Mouse (Mus musculus): Measurements from ENCODE around the gene Cldn12. TPM values are rescaled to one million over a fixed set of nuclear protein-coding genes. Genes with fewer than 3 reads are reported as not detected.
A peak's percentile ranks its signal among the peaks of the same experiment; 100 is the strongest.

Gene Cldn12
- total RNA-seq, 2 experiments from 2014 or later = 44.3 to 47.1 TPM

DNA sequence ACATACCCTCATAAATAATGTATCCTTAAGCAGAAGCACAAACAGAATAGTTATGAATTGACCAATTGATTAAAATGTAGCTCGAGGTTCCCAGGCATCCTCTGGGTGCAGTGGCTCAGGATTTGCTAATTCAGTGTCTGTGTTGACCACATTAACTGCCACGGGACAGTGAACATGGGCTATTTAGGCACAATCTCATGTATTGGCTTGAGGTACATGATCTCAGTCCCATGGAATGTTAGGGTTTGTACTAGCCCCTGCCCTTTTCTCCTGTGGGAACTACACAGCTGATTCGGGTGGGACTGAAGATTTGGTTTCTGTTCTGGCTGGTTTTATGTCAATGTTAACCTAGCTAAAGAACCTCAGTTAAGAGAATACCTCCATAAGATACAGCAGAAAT is 18.4 kb downstream of the Cldn12 start:
- intact Hi-C loops (cut with DNase I) = no loop called here
- DNase-seq (ENCODE audit: low spot score in 2 of 2) = no peak

DNA sequence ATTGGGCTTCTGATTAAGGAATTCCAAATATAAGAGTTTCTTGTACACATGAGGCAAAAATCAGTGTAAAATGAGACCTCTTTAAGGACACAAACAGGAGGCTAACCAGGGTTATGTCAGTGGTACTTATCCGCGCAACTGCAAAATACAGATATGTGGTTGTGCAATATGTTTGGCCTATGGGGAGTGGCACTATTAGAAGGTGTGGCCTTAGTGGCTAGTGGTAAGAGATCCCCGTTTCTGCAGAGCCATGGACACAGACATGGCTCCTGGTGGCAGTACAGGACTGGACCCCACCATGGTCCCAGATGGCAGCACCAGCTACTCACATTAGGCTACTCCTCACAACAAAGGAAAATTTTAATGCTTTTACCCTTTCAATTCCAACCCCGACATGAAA is 19.7 kb downstream of the Cldn12 start:
- intact Hi-C loops (cut with DNase I) = no loop called here
- no peak for DNase-seq (ENCODE audit: low spot score in 2 of 2)

DNA sequence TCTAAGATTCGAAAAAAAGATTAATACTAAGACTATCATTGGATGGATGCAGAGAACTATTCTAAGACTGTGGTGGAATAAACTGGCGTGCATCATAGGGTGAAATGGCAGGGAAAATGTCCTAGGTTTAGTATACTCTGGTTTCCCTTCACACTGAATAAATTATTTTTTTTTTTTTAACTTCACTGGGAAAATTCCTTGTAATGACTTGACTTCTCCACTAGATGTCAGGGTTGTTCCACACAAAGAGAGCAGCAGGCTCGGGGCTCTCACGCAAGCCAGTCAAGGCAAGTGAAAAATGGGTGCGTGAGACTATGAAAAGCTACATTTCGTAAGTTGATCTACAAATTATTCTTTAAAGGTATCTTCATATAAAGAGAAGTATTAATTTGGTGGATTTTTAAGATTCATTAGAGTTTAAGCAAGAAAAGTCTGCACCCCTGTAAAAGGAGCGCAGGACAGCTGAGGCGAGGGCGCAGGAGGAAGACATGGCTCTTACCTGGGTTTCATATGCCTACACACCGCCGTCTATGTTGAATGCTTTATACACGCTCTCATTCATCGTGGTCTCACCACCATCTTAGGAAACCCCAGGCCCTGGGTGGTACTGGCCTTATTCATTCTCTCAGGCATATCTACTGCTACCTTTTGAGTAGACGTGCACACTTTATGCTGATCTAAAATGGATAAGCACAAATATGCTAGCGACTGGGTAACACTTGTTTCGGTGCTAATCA is 20.3 kb downstream of the Cldn12 start:
- peak; percentile 23 to 66 for DNase-seq (ENCODE audit: low spot score in 2 of 2)

DNA sequence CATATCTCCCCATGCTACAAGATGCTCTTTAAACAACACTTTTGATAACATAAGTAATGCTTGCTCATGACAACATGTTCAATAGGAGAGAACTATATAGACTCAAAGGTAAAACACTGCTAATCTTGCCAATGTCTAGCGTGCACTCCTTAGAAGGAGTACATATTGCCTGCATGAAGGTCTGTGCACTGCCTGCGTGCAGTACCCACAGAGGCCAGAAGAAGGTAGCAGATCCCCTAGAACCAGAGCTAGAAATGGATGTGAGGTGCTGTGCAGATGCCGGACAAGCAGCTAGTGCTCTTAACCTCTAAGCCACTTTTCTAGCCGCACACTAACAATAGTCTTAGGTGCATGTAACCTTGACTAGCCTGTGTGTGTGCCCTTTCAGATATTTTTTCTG is 22.6 kb downstream of the Cldn12 start:
- DNase-seq (ENCODE audit: low spot score in 2 of 2) = no peak
- intact Hi-C loops (cut with DNase I) = loop anchor here (5.0 kb wide), 1 partner anchor 155 kb away; no protein-coding TSS in a partner anchor

More for the DNA sequence above, 20.3 kb downstream of the Cldn12 start:
- intact Hi-C loops (cut with DNase I) = loop anchor here (1.0 to 5.0 kb wide), 2 partner anchors 153 to 255 kb away; partner anchors contain the start of gene Steap1

DNA sequence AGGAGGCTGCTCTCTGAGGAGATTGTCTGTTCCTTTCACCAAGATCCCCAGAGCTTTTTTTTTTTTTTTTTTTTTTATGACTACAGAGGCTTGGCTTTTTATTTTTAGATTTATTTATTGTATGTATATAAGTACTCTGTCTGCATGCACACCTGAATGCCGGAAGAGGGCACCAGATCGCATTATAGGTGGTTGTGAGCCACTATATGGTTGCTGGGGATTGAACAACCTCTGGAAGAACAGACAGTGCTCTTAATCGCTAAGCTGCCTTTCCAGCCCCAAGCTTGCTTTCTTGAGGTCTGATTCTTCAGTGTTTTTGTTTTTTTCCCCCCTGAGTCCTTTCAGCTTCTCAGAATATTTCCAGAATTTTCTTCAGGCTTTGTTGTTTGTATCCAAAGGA is 28.7 kb downstream of the Cldn12 start:
- intact Hi-C loops (cut with DNase I) = no loop called here
- no peak for DNase-seq (ENCODE audit: low spot score in 2 of 2)

DNA sequence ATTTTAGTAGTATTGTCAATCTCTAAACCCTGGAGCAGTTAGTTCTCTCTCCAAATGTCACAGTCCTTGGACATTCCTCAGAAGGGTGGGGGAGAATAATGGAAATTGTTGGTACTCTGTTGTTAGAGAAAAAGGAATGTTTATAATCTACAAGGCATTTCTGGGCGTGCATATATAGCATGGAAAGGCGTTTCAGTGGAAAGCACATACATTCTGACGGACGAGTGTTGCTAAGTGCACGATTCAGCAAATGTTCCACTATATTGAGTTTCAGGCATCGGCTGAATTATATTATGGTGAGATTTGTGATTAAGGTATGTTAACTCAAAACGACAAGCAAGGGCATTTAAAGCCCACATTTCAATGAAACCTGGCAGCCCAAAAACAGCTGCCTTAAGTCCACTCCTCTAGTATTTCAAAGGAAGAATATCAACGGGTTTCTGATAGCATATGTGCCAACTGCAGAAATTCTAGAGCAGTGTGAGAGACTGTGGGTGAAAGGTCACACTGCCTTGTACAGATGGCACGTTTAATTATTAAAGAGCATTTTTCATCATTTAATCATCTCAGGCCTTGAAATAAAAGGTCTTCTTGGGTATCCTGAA is 31.4 kb downstream of the Cldn12 start:
- DNase-seq (ENCODE audit: low spot score in 2 of 2) = no peak
- intact Hi-C loops (cut with DNase I) = loop anchor here (5.0 kb wide), 1 partner anchor 216 kb away; no protein-coding TSS in a partner anchor

DNA sequence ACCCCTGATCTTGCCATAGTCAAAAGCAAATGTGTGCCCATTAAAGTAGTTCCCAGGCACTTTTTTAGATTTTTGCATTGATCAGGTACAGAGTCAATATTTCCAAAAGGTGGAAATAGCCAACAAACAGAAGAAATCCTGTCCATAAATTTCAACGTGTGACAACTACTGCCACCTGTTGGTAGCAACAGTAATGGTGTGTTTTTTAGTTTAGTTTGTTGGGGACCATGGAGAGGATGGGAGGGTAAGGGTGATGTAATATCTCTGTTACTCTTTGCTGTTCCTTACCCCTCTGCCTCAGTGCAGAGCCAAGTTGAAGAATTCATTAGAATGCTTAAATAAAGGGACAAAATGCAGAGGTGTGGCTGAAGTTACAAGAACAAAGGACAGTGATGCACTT is 33.1 kb downstream of the Cldn12 start:
- intact Hi-C loops (cut with DNase I) = loop anchor here (1.0 to 5.0 kb wide), 2 partner anchors 214 to 519 kb away; no protein-coding TSS in a partner anchor

DNA sequence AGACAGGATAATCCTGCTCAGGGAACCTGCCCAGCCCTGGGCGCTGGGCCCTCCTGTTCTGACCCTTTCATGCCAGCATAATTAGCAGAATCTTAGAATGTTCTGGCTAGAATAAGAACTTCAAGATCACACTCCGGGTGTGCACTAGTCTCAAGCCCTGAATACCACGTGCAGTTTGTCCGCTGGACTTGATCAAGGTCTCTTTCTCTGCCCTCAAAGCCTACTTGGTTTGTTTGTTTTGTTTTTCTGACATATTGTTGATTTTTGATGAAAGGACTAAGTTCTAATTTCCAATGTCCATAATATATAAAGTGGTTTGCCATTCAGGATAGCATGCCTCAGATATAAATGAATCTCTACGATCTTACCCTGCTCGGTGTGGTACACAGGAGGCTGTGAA is 35.7 kb downstream of the Cldn12 start, which contains the start of gene 1700015F17Rik:
TSS of gene 1700015F17Rik (minus strand) at position 101 of the 400 bp plus-strand sequence.
- DNase-seq (ENCODE audit: low spot score in 2 of 2) = no peak
- intact Hi-C loops (cut with DNase I) = loop anchor here (5.0 kb wide), 1 partner anchor 97 kb away; no protein-coding TSS in a partner anchor

More for the DNA sequence above, 33.1 kb downstream of the Cldn12 start:
- peak; percentile 25 to 41 for DNase-seq (ENCODE audit: low spot score in 2 of 2)

DNA sequence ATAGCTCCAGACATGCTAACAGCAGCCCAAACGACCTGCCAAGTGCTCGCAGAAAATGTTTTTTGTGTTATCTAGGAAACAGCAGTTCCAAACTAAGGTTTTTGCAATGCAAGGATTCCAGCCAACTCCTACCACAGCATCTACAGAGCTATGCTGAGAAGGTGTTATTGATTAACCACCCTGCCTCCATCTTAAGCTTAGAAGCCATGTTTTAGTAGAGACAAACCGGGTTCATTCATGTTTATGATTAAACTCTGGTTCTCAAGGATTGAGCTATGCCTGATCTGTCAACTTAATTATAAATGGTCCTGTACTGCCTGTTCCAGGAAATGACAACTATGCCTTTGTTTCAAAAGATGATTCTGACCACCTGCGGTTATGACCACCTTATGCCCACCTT is 38.6 kb downstream of the Cldn12 start:
- intact Hi-C loops (cut with DNase I) = loop anchor here (5.0 kb wide), 1 partner anchor 94 kb away; no protein-coding TSS in a partner anchor

DNA sequence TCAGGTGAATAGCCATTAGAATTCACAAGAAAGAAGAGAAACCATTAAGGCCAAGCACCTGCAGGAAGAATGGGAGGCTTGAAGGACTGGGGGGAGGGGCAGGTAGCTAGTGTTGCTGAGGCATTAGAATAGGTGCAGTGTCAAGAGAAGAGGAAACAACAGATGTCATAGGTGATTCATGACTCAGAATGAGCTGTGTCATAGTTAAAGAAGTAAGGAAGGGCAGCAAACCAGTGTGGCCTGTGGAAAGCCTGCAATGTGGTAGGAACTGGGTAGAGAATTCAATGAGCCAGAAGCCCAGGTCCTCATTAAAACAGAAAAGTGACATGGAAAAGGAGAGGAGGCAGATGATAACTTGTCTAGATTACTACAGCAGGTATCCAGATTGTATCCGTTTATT is 49.5 kb downstream of the Cldn12 start:
- intact Hi-C loops (cut with DNase I) = no loop called here
- DNase-seq (ENCODE audit: low spot score in 2 of 2) = no peak

More for the DNA sequence above, 38.6 kb downstream of the Cldn12 start:
- no peak for DNase-seq (ENCODE audit: low spot score in 2 of 2)

Other genes with a start within 250 kb of the Cldn12 start
- gene Cdk14, start 94.6 kb downstream of the Cldn12 start, total RNA-seq (2021) = 100 to 1,000 TPM; 171 to 187 TPM
- gene 1700015F17Rik, start 35.8 kb downstream of the Cldn12 start, total RNA-seq (2021) = 1 to 10 TPM in 1 of 2 experiments, not detected in 1; 1.6 TPM
- 1 to 10 TPM; 8.6 to 8.7 TPM for gene Gtpbp10, start 44.6 kb upstream of the Cldn12 start, total RNA-seq (2021)
- under 1 TPM in 1 of 2 experiments, not detected in 1; 0.37 TPM for gene Gm8773, start 58.8 kb upstream of the Cldn12 start, total RNA-seq (2021)
- gene Cfap69, start 149.3 kb upstream of the Cldn12 start, total RNA-seq (2021) = 10 to 100 TPM; 16.7 to 18.6 TPM
- 1 to 10 TPM; 8.2 to 9.1 TPM for gene Steap2, start 179.6 kb upstream of the Cldn12 start, total RNA-seq (2021)
- under 1 TPM; 0.39 to 0.89 TPM for gene Steap1, start 234.4 kb upstream of the Cldn12 start, total RNA-seq (2021)

Data from left cerebral cortex, postnatal 25 days (tissue).